Mouse (Mus musculus): ENCODE results near the gene Arrdc1.

The Arrdc1 gene

GRCm38 (mm10) chr2:24935057-24935796 is at the start of gene Arrdc1:
Gene Arrdc1, minus strand, starts transcription at chr2:24935252.
- peak; percentile 98 for DNase-seq

DNA sequence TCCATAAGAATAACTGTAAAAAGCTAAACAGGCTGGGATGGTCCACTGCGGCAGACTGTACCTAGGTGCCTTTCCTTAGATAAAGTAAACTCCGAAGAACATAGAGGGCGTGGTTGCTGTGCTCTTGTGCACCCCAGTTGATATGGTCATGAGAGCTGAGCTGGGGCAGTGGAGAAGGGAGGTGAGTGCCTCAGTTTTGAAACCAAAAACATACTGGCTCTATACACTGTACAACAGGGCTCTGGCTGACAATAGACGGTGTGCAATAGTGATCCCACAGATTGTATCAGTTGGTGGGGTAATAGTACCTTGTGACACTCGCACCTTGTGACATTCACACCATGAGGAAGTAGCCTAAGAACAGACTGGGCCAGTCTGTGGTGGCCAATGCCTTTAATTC is 41.9 kb upstream of the Arrdc1 start:
- DNase-seq = no peak

DNA sequence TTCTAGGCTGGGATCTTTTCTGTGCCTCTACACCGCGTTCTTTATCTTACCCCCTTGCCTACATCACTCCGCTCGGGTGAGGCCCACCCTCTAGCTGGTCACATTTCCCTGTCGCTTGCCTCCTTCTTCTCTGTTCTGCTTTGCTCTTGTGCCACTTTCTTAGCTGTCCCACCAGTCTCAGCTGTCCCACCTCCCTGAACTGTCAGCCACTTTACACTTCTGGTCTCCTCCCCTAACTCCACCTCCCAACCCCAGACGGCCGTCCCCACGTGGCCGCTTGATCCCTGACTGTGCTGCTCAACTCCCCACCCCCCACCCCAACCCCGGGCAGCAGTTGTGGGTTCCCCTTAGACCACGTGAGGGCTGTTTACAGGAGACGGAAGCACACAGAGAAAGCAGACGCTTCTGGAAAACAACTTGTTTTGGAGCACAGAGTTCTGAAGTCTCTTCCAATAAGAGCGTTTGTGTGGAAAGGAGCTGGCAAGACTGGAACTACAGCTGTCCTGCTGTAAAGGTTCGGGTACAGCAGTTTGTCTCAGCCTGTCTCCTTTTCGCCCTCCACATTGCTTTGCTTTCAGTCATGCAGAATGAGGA is 40.7 kb upstream of the Arrdc1 start, which contains the start of gene Pnpla7:
Gene Pnpla7 (plus strand): TSS at position 330 of the 594 bp plus-strand sequence.
- peak; percentile 85 to 94 for DNase-seq

DNA sequence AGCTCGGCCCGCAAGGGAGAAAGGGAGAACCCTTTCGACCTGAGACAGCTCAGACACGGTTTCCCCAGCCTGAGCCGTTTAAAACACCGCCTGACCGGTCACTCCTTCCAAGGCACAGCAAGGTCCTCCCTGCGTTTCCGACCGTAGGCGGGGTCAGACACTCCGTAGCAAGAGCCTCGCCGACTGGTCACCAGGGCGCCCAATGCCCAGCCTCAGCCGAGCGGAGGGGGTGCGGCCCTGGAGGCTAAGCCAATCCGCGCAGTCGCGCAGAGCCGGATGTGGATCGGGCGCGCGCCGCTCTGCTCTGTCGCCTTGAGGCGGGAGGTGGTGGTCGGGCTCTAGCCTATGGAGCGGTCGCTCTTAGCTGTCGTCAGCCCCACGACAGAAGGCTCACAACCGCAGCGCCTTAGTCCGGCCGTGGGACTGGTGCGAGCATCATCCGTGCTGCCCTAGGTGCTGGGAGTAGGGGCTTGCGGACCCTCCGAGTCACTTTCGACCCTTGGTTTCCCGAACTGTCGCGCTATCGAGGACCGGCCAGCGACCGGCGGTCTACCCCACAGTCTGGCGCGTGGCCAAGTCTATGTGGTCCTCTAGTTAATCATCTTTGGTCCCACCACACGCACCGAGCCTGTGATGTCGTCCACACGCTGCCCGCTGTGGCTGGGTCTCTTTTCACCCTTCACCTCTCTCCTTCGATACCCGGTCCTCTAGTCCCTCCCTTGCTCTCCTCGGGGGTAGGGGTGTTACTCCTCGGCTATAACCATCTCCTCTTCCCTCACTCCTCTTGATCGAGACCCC is 40.1 kb upstream of the Arrdc1 start, which contains the start of gene Mrpl41:
Gene Mrpl41 (minus strand): TSS at position 193 of the 798 bp plus-strand sequence.
- DNase-seq = peak; percentile 97 to 100

- DNase-seq = peak in 1 of 2 experiments; percentile 33
These were observed 39.4 kb upstream of the Arrdc1 start for GRCm38 (mm10) chr2:24974452-24974851.

DNA sequence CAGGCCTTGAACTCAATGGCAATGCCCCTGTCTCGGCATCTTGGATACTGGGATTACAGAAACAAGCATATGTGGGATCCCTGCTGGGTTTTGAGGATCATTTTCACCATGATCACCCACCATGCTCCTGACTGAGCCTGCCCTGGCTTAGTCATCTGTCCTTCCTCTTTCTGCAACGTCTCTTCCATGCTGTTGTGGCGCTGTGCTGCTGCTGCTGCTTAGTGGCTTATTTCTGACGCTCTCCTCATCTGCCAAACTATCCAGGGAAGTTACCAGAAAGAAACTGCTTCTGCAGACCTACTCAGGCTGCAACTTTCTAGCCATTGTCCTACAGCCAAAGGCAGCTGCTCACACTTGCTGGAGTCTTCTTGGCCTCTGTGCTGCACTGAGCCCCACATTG is 35.3 kb upstream of the Arrdc1 start:
- no peak for DNase-seq

DNA sequence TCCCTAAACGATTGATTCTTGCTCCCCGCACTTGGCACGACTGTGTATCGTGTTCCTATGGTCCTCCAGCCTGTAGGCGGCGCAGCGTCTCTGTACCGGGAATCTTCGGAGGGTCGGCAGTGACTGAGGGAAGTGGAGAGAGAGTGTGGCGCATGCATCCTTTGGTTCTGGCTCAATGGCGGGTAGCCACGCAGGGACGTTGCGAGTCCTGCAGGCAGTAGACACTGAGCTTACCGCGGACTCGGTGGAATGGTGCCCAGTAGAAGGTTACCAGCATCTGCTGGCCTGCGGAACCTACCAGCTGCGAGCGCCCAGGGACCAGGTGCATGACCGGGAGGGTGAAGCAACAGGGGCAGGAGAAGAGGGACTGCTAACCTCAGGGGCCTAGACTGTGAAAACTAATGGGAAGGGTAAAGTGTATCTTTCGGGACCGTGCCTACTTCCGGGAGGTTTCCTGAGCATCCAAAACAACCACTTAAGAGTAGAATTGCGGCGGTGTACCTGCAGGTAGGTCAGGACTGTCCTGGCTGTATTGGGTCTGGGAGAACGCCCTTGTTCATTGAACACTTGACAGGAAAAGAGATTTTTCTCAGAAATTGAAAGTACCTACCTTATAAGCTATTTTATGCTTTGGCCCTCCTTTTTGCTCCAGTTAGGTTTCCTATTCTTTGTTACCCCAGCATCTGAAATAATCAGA is 27.4 kb upstream of the Arrdc1 start, which contains the start of gene Dph7:
Gene Dph7 (plus strand): TSS at position 97 of the 697 bp plus-strand sequence.
- peak; percentile 90 for DNase-seq

GRCm38 (mm10) chr2:24960910-24961309 is 25.9 kb upstream of the Arrdc1 start:
- peak; percentile 62 to 63 for DNase-seq

DNA sequence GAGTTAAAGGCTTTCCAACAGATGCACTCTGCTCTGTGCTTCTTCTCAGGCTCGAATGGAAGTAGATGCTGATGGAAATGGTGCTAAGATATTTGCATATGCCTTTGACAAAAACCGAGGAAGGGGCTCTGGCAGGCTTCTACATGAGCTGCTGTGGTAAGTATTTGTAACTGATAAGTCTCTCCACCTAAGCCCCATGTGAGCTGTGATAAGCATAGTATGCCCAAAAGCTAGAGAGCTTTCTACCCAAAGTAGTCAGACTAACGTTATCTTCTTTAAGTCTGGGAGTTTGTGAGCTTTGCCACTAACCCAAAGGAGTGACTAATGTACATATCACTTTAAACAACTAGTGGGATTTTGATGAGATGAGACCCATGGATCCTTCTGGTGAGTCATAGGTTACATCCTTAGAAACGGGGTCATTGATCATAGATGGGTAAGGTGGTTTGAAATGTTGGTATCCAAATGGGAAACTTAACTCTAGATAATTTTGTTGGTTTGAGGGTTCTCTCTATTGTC is 17.5 kb upstream of the Arrdc1 start:
- DNase-seq = no peak

GRCm38 (mm10) chr2:24950189-24950535 is 15.1 kb upstream of the Arrdc1 start:
- DNase-seq = peak in 1 of 2 experiments; percentile 16

DNA sequence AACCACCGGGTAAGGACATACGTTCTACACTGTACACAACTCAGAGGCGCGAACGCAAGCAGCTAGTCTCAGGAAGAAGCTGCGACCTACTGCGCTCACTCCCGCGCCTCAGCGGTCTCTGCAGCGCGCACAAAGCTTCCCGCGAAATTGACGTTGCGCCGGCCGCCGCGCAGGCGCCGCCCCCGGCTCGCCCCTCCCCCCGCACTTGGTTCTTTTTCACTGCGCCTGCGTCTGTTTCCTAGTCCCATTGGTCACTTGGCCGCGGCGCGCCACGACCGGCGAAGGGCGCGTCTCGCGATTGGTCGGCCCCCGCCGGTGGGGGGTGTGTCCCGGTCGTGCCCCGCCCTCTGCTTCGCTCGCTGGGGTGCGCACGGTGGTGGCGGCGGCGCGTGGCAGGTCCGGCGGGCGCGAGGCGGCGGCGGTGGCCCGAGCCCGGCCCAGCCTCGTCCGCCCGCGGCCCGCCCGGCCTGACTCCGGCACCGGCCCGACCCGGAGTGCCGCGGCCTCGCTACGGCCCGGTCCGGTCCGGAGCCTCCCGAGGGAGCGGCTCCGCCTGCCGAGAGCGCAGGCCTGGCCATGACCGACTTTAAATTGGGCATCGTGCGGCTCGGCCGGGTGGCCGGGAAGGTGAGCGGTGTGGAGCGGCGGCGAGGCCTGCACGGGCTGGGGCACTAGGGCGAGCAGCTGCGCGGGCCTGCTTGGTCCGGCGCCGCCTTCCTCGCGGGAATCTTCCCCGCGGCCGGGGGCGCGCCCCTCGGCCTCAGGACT is 14.6 kb upstream of the Arrdc1 start, which contains the start of gene Zmynd19:
Gene Zmynd19 (plus strand): TSS at position 372 of the 768 bp plus-strand sequence.
- DNase-seq = peak; percentile 98 to 99

DNA sequence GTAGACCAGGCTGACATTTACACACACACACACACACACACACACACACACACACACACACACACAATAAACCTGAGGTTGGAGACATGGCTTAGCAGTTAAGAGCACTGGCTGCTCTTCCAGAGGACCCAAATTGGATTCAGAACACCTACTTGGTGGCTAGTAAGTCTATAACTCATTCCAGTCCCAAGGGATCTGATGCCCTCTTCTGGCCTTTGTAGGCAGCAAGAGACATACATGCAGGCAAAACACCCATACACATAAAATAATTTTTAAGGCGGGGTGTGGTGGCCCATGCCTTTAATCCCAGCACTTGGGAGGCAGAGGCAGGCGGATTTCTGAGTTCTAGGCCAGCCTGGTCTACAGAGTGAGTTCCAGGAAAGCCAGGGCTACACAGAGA is 9.3 kb upstream of the Arrdc1 start:
- peak; percentile 70 to 72 for DNase-seq

DNA sequence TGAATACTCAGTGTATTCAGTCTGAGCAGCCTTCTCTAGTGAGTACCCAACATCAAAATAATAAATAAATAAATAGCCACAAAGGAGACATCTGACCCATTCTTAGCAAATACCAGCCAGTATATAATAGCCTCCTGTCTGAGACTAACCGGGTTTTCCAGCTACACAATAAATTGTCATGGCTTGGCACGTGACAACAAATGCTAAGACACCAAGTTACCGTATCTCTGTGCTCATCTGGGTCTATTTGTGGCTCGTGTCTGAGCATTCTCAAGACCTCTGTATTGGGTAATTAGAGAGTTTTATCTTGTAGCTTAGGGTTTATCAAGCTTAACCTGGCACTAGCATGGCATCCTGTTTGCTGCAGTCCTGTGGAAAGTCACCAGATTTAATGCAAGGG is 7.0 kb upstream of the Arrdc1 start:
- DNase-seq = no peak

DNA sequence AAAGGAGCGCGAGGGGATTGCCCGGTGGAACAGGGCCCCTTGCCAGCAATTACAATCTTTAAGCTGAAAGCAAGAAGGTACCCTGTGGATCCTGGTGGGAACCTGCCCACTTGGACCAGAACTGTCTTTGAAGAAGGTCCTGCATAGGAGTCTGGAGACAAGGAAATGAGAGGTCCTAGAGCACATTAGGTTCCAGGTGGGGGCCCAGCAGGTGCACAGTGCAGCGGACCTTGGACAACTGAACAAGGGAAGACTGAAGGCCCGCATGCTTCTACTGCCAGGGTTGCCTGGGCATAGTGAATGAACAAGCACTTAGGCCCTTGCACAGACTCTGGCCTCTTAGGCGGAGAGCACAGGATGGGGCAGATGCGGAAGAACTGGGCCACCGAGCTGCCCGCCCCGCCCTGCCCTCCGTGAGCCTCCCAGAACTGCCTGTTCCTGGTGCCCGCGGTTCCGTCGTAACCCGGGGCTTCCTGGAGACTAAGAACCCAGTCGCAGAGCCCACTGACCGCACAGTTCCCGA is 550 bp downstream of the Arrdc1 start:
- peak; percentile 56 to 84 for DNase-seq

DNA sequence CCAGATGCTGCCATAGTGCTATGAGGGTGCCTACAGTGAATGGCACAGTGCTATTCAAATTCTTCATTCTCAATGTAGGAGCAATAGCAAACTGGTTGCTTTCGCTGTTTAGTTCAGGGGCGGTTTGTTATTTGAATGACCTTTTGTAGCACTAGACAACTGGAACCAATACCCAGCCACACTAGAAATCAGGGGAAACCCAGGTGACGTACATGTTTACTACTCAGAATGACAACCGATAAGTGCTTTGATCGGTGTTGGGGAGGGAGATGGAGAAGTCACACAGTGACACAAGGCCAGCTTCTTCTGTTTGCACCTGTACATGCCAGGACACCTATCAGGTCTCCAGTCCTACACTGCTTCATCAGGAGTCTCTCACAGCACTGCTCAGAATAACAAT is 5.5 kb downstream of the Arrdc1 start:
- no peak for DNase-seq

DNA sequence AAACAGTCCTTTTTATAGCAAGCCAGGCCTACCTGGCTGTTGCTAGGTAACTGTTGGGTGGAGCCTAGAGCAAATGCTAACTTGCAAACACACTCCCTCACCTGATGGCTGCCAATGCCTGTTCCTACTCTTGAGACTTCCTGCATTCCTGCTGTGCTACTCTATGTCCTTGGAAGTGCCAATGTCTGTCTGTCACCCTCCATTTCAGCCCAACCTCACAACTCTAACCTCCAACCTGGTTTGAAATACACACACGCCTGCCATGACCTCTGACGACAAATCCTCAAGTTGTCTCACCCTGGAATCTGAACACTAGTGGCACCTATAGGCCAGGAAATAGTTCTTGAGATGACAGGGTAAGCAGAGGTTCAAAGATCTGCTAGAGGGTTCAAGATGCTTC is 5.9 kb downstream of the Arrdc1 start:
- peak; percentile 55 to 78 for DNase-seq

GRCm38 (mm10) chr2:24927810-24928479 is 7.1 kb downstream of the Arrdc1 start:
- peak; percentile 65 to 83 for DNase-seq

DNA sequence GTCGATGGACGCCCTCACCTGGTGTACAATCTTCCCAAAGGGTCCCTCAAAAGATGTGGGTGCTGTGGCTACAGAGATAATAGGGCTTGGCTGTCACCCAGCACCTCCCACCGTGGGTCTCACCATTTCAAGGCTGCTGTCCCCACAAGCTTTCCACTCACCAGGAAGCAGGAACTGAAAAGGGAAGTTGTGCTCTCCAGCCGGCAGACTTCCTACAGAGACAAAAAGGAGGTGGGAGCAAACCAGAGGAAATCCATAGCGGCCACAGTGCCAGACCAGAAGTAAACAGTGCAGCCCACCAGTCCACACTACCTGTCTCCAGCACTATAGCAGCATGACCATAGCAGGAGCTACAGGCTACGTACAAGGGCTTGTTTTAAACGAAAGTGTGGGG is 8.1 kb downstream of the Arrdc1 start:
- DNase-seq = peak in 1 of 2 experiments; percentile 38

DNA sequence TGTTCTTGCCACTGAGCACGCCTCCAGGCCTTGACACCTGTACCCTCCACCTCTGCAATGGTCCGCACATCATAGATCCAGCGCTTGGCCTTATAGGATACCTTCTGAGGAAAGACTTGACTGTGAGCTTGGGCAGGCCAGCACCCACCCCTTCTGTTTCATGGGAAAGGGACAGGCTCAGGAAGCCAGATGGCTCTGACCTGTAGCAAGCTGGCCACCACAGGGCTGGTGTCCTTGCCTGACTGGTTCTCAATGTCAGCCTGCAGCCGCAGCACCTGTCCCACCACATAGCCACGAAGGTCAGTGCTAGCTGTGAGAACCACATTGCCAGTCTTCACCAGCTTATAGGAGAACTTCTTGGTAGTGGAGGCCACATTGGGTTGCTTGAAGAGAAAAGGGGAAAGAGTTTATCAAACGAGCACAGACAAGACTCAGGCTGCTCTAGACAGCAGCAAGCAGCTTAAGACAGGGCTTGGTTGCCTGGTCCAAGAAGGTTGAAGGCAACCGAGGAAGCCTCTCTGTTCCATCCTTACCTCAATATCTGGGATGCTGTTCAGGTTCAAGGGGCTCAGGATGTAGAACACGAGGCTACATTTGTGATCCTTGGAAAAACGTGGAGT is 8.6 kb downstream of the Arrdc1 start:
- DNase-seq = peak in 1 of 2 experiments; percentile 55

- no peak for DNase-seq
These were observed 9.8 kb downstream of the Arrdc1 start for GRCm38 (mm10) chr2:24925284-24925683.
